ENCODE assay signal across 27 mouse cellular contexts in the genomic region with DNA sequence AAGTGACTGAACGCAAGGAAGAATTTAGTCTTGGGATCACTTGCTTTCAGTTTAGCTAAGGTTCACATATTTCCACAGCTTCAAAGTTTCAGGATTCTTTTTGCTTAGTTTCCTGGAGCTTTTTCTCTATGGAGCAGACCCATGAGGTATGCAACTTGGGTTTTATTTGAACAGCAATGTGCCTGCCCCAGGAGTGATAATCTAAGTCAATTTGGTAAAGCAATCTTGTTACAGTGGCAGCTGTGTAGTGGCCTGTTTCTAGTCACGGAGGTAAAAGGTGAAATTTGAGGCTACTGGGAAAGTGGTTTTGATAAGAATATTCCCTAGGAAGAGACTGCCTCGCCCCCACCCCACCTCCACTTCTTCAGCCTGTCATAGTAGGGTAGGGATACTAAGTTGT. TPM values are rescaled to one million over a fixed set of nuclear protein-coding genes. Genes with fewer than 3 reads are reported as not detected.
A peak's percentile ranks its signal among the peaks of the same experiment; 100 is the strongest.
DNase-seq lines count a peak whose midpoint lies in the region; ATAC-seq and TF ChIP-seq lines count a peak whose summit lies in the region.
"Had no signal": no experiment of that assay in that cellular context is flagged by ENCODE, and none has a peak within 500 bp of the region (broad histone marks: within the 10 kb centered on the region; RNA-seq: fewer than 3 reads in every experiment).

No protein-coding gene starts in this region.

- no peak for DNase-seq in liver, embryonic 14.5 days (ENCODE audit: low read depth in 3 of 3, low spot score in 3 of 3)
- DNase-seq in liver, embryonic 11.5 days (ENCODE audit: low spot score) = no peak
- no peak for DNase-seq in adrenal gland, adult 18-20 months (ENCODE audit: low spot score in 2 of 2)
- no peak for DNase-seq in urinary bladder, postnatal 4 days (ENCODE audit: low spot score in 2 of 2)
- DNase-seq: adrenal gland, adult 8-10 months; adrenal gland, postnatal 25 days; cerebellum, adult 11-12 months; cerebellum, adult 8-10 months; cerebellum, postnatal 10 days; cerebellum, postnatal 36 days; embryo, embryonic 11 days; gastrocnemius, postnatal 25 days; heart, adult 18-20 months; heart, postnatal 10 days; heart, postnatal 36 days had no signal

- H3K27ac ChIP-seq in liver, embryonic 14.5 days = peak overlapping the region; percentile 15
- H3K27ac ChIP-seq in liver, embryonic 11.5 days (ENCODE audit: low read depth, low read length) = no peak overlapping the region
- peak overlapping the region; percentile 54 for H3K27ac ChIP-seq in liver, embryonic 16.5 days (ENCODE audit: low read length)
- peak overlapping the region; percentile 71 for H3K27ac ChIP-seq in stomach, embryonic 16.5 days (ENCODE audit: low read length)
- H3K27ac ChIP-seq: embryonic facial prominence, embryonic 10.5 days; embryonic facial prominence, embryonic 13.5 days; forebrain, embryonic 12.5 days; forebrain, embryonic 15.5 days; heart, embryonic 15.5 days; hindbrain, embryonic 10.5 days; hindbrain, embryonic 13.5 days had no signal

- no peaks in the 10 kb centered on the region for H3K9me3 ChIP-seq in liver, embryonic 14.5 days (ENCODE audit: control insufficient read depth, low read length)
- no peaks in the 10 kb centered on the region for H3K9me3 ChIP-seq in liver, embryonic 11.5 days (ENCODE audit: control insufficient read depth, low read length)
- H3K9me3 ChIP-seq in liver, embryonic 16.5 days (replicated peaks; ENCODE audit: control insufficient read depth, low read length) = no peaks in the 10 kb centered on the region
- H3K9me3 ChIP-seq in stomach, embryonic 16.5 days (replicated peaks; ENCODE audit: control insufficient read depth, low read length) = no peaks in the 10 kb centered on the region
- H3K9me3 ChIP-seq: embryonic facial prominence, embryonic 10.5 days; embryonic facial prominence, embryonic 13.5 days; forebrain, embryonic 12.5 days; forebrain, embryonic 15.5 days; heart, embryonic 12.5 days; heart, embryonic 15.5 days; hindbrain, embryonic 10.5 days; hindbrain, embryonic 13.5 days had no signal

- H3K27me3 ChIP-seq in liver, embryonic 14.5 days (ENCODE audit: control insufficient read depth, insufficient read depth, low read length) = no peaks in the 10 kb centered on the region; the same call in none of the 2 replicates
- H3K27me3 ChIP-seq in liver, embryonic 11.5 days (replicated peaks; ENCODE audit: control insufficient read depth, insufficient read depth, low read length) = no peaks in the 10 kb centered on the region; the same call in 1 of the 2 replicates
- no peaks in the 10 kb centered on the region for H3K27me3 ChIP-seq in liver, embryonic 16.5 days (ENCODE audit: control insufficient read depth, insufficient read depth, low read depth, low read length)
- no peaks in the 10 kb centered on the region for H3K27me3 ChIP-seq in stomach, embryonic 16.5 days (ENCODE audit: control insufficient read depth, insufficient read depth, low read length)
- H3K27me3 ChIP-seq: embryonic facial prominence, embryonic 13.5 days; forebrain, embryonic 15.5 days; heart, embryonic 12.5 days; heart, embryonic 15.5 days had no signal

- TF ChIP-seq CTCF in liver, embryonic 14.5 days (IDR thresholded peaks at IDR 0.05; ENCODE audit: low read depth) = no peak

- TF ChIP-seq EP300 in liver, embryonic 14.5 days (IDR thresholded peaks at IDR 0.05; ENCODE audit: low read depth) = no peak

- ATAC-seq in liver, embryonic 14.5 days (ENCODE audit: insufficient read depth) = no peak
- ATAC-seq in liver, embryonic 11.5 days (replicated peaks; ENCODE audit: low FRiP score) = no peak
- no peak for ATAC-seq in liver, embryonic 16.5 days (ENCODE audit: low read depth)
- ATAC-seq in stomach, embryonic 16.5 days (ENCODE audit: insufficient read depth, low FRiP score) = peak; percentile 58; the same call in 1 of the 2 replicates
- ATAC-seq: CD4-positive, CD25-positive, alpha-beta regulatory T cell, adult 4 months; forebrain, embryonic 15.5 days had no signal

- H3K4me1 ChIP-seq in liver, embryonic 14.5 days (replicated peaks; ENCODE audit: control insufficient read depth in 2 of 2, insufficient read depth in 2 of 2, low read length in 1 of 2) = peaks cover 42 to 50% of the 10 kb centered on the region in 2 experiments
- peaks cover 28% of the 10 kb centered on the region for H3K4me1 ChIP-seq in liver, embryonic 11.5 days (replicated peaks; ENCODE audit: control insufficient read depth, insufficient read depth, low read length)
- peaks cover 38% of the 10 kb centered on the region for H3K4me1 ChIP-seq in liver, embryonic 16.5 days (ENCODE audit: control insufficient read depth, low read depth, low read length)
- peaks cover 19% of the 10 kb centered on the region for H3K4me1 ChIP-seq in stomach, embryonic 16.5 days (ENCODE audit: control insufficient read depth, insufficient read depth, low read length)
- H3K4me1 ChIP-seq: forebrain, embryonic 15.5 days had no signal

- no peak overlapping the region for H3K4me3 ChIP-seq in liver, embryonic 14.5 days (ENCODE audit: insufficient read depth in 1 of 2, low read depth in 2 of 2, low read length in 2 of 2)
- no peak overlapping the region for H3K4me3 ChIP-seq in liver, embryonic 11.5 days (ENCODE audit: low read depth, low read length)
- H3K4me3 ChIP-seq in liver, embryonic 16.5 days (ENCODE audit: low read depth, low read length) = no peak overlapping the region
- H3K4me3 ChIP-seq in stomach, embryonic 16.5 days (replicated peaks; ENCODE audit: low read length) = no peak overlapping the region
- H3K4me3 ChIP-seq: embryonic facial prominence, embryonic 10.5 days; embryonic facial prominence, embryonic 13.5 days; erythroblast, embryonic 14.5 days; forebrain, embryonic 12.5 days; forebrain, embryonic 15.5 days; heart, embryonic 12.5 days; heart, embryonic 15.5 days; hindbrain, embryonic 10.5 days; hindbrain, embryonic 13.5 days had no signal

- WGBS in liver, embryonic 14.5 days (ENCODE audit: insufficient replicate concordance) = 48% methylated on average over 3 of the region's 3 CpGs
- WGBS in liver, embryonic 11.5 days = 55% methylated on average over 3 of the region's 3 CpGs
- 62% methylated on average over 3 of the region's 3 CpGs for WGBS in liver, embryonic 16.5 days (ENCODE audit: insufficient replicate concordance)
- 63% methylated on average over 3 of the region's 3 CpGs for WGBS in stomach, embryonic 16.5 days

- peak overlapping the region; percentile 35; the same call in 1 of the 2 replicates for H3K4me2 ChIP-seq in liver, embryonic 14.5 days (ENCODE audit: low read depth)
- H3K4me2 ChIP-seq in liver, embryonic 11.5 days = no peak overlapping the region
- 0 out of 2 replicates have a peak overlapping the region, but pooled peaks have one; percentile 10 for H3K4me2 ChIP-seq in liver, embryonic 16.5 days (ENCODE audit: low read depth, low read length)
- H3K4me2 ChIP-seq in stomach, embryonic 16.5 days (ENCODE audit: low read depth, low read length) = no peak overlapping the region
- H3K4me2 ChIP-seq: embryonic facial prominence, embryonic 13.5 days; forebrain, embryonic 12.5 days; forebrain, embryonic 15.5 days; heart, embryonic 12.5 days; heart, embryonic 15.5 days; hindbrain, embryonic 13.5 days had no signal

- no peak overlapping the region; the same call in 1 of the 2 replicates for H3K9ac ChIP-seq in liver, embryonic 14.5 days (replicated peaks)
- no peak overlapping the region; the same call in 1 of the 2 replicates for H3K9ac ChIP-seq in liver, embryonic 11.5 days (ENCODE audit: low read depth, low read length)
- H3K9ac ChIP-seq in liver, embryonic 16.5 days (ENCODE audit: low read depth, low read length) = 0 out of 2 replicates have a peak overlapping the region, but pooled peaks have one; percentile 2
- no peak overlapping the region for H3K9ac ChIP-seq in stomach, embryonic 16.5 days (ENCODE audit: low read length)
- H3K9ac ChIP-seq: embryonic facial prominence, embryonic 13.5 days; forebrain, embryonic 12.5 days; forebrain, embryonic 15.5 days; heart, embryonic 12.5 days; heart, embryonic 15.5 days; hindbrain, embryonic 13.5 days had no signal

- no peaks in the 10 kb centered on the region for H3K36me3 ChIP-seq in liver, embryonic 14.5 days (replicated peaks; ENCODE audit: control insufficient read depth, insufficient read depth, low read depth)
- H3K36me3 ChIP-seq in liver, embryonic 11.5 days (ENCODE audit: control insufficient read depth, insufficient read depth, low read length) = no peaks in the 10 kb centered on the region
- no peaks in the 10 kb centered on the region for H3K36me3 ChIP-seq in liver, embryonic 16.5 days (ENCODE audit: control insufficient read depth, insufficient read depth)
- no peaks in the 10 kb centered on the region for H3K36me3 ChIP-seq in stomach, embryonic 16.5 days (ENCODE audit: control insufficient read depth, insufficient read depth, low read length)
- H3K36me3 ChIP-seq: embryonic facial prominence, embryonic 10.5 days; embryonic facial prominence, embryonic 13.5 days; forebrain, embryonic 12.5 days; forebrain, embryonic 15.5 days; heart, embryonic 12.5 days; heart, embryonic 15.5 days; hindbrain, embryonic 10.5 days; hindbrain, embryonic 13.5 days had no signal

RNA-seq across cellular contexts. Expression of gene Hipk2, which starts 8.5 kb away (rescaled TPM):
- polyA plus RNA-seq in liver, embryonic 14.5 days (2012; rRNA removed) = 10.7 and 12.3 TPM in 2 replicates
- polyA plus RNA-seq in liver, embryonic 14.5 days (2014; fragmentation: Nextera tagmentation; extraction: Ambion mirVana) = 13.0 and 15.5 TPM in 2 replicates
- 21.4 and 27.4 TPM in 2 replicates for polyA plus RNA-seq in liver, embryonic 11.5 days (2014; fragmentation: Nextera tagmentation; extraction: Ambion mirVana)
- 17.5 and 19.8 TPM in 2 replicates for polyA plus RNA-seq in liver, embryonic 16.5 days (2015; fragmentation: Nextera tagmentation; extraction: Ambion mirVana)
- polyA plus RNA-seq in stomach, embryonic 16.5 days (2015; fragmentation: Nextera tagmentation; extraction: Ambion mirVana) = 21.5 and 21.6 TPM in 2 replicates
- total RNA-seq in adrenal gland, adult 18-20 months (2021) = 100 to 1,000 TPM; 102 to 135 TPM

RNA-seq across cellular contexts. Expression of gene Tbxas1, which starts 9.3 kb away (rescaled TPM):
- 4.5 and 5.1 TPM in 2 replicates for polyA plus RNA-seq in liver, embryonic 14.5 days (2012; rRNA removed)
- 6.3 and 8.4 TPM in 2 replicates for polyA plus RNA-seq in liver, embryonic 14.5 days (2014; fragmentation: Nextera tagmentation; extraction: Ambion mirVana)
- 11.5 and 12.0 TPM in 2 replicates for polyA plus RNA-seq in liver, embryonic 11.5 days (2014; fragmentation: Nextera tagmentation; extraction: Ambion mirVana)
- 10.8 and 12.8 TPM in 2 replicates for polyA plus RNA-seq in liver, embryonic 16.5 days (2015; fragmentation: Nextera tagmentation; extraction: Ambion mirVana)
- 4.4 TPM in 2 replicates for polyA plus RNA-seq in stomach, embryonic 16.5 days (2015; fragmentation: Nextera tagmentation; extraction: Ambion mirVana)
- total RNA-seq in adrenal gland, adult 18-20 months (2021) = 1 to 10 TPM; 6.4 to 6.6 TPM

Comparison
In these comparisons a context has a peak if more than half of its experiments do, and no peak if none do; other contexts are left out.
1. H3K4me2 ChIP-seq: peak in liver, embryonic 14.5 days (single experiment) and liver, embryonic 16.5 days (single experiment); none in liver, embryonic 11.5 days (single experiment) and stomach, embryonic 16.5 days (single experiment).